Mouse (Mus musculus): ENCODE measurements around the gene Gm26566. TPM values are rescaled to one million over a fixed set of nuclear protein-coding genes. Genes with fewer than 3 reads are reported as not detected.
"Not testable (repeated sequence)": the region's sequence is repeated elsewhere in the genome, so short reads cannot be mapped to it uniquely, and the experiment has no call there.

The Gm26566 gene
- total RNA-seq, 1 experiment from 2014 or later = 0.89 TPM

GRCm38 (mm10) chr4:88739036-88739435 lies 17.4 kb downstream of the Gm26566 start:
- no peak for DNase-seq

- no peak for DNase-seq
These were observed 19.8 kb downstream of the Gm26566 start for GRCm38 (mm10) chr4:88741426-88741825.

GRCm38 (mm10) chr4:88742771-88743371 lies 21.3 kb downstream of the Gm26566 start:
- DNase-seq = no peak

- no peak for DNase-seq
These were observed 22.6 kb downstream of the Gm26566 start for GRCm38 (mm10) chr4:88744207-88744606.

GRCm38 (mm10) chr4:88749926-88750325 lies 28.3 kb downstream of the Gm26566 start:
- DNase-seq = no peak

GRCm38 (mm10) chr4:88754818-88755340 lies 33.3 kb downstream of the Gm26566 start, which contains the start of gene Gm13271:
Gene Gm13271 (plus strand): TSS chr4:88754868.
- peak; percentile 42 for DNase-seq

GRCm38 (mm10) chr4:88756581-88757513 lies 35.2 kb downstream of the Gm26566 start:
- peak; percentile 14 for DNase-seq

GRCm38 (mm10) chr4:88757628-88758031 lies 36.0 kb downstream of the Gm26566 start:
- peak; percentile 85 for DNase-seq

- not testable (repeated sequence) for DNase-seq
These were observed 37.1 kb downstream of the Gm26566 start for GRCm38 (mm10) chr4:88758751-88759150.

GRCm38 (mm10) chr4:88759610-88760268 lies 38.1 kb downstream of the Gm26566 start, which contains the start of gene Gm13283:
Gene Gm13283 (plus strand): TSS chr4:88760119.
- peak; percentile 42 for DNase-seq

- DNase-seq = peak; percentile 85
These were observed 38.8 kb downstream of the Gm26566 start for GRCm38 (mm10) chr4:88760431-88760830.

GRCm38 (mm10) chr4:88761776-88762175 lies 40.2 kb downstream of the Gm26566 start:
- peak; percentile 59 for DNase-seq

GRCm38 (mm10) chr4:88762341-88762740 lies 40.7 kb downstream of the Gm26566 start:
- DNase-seq = peak; percentile 16

- DNase-seq = peak; percentile 69
These were observed 41.9 kb downstream of the Gm26566 start for GRCm38 (mm10) chr4:88763384-88764018.

Other genes with a start within 250 kb of the Gm26566 start
- gene Ifnb1, start 199.0 kb upstream of the Gm26566 start, total RNA-seq (2021) = not detected in 2 replicates
- not detected in 2 replicates for gene Ifna15, start 163.6 kb upstream of the Gm26566 start, total RNA-seq (2021)
- gene Ifna14, start 150.0 kb upstream of the Gm26566 start, total RNA-seq (2021) = not detected in 2 replicates
- not detected in 2 replicates for gene Ifna9, start 129.4 kb upstream of the Gm26566 start, total RNA-seq (2021)
- not detected in 2 replicates for gene Ifna12, start 118.4 kb upstream of the Gm26566 start, total RNA-seq (2021)
- not detected in 2 replicates for gene C87499, start 87.4 kb upstream of the Gm26566 start, total RNA-seq (2021)
- gene Ifna13, start 77.3 kb upstream of the Gm26566 start, total RNA-seq (2021) = not detected in 2 replicates
- not detected in 2 replicates for gene Ifna16, start 44.9 kb upstream of the Gm26566 start, total RNA-seq (2021)
- gene Ifna2, start 37.9 kb upstream of the Gm26566 start, total RNA-seq (2021) = not detected in 2 replicates
- not detected in 2 replicates for gene Ifnab, start 30.4 kb upstream of the Gm26566 start, total RNA-seq (2021)
- gene Klhl9, start 660 bp downstream of the Gm26566 start, total RNA-seq (2021) = 72.3 and 74.9 TPM in 2 replicates
- gene Gm13271, start 33.1 kb downstream of the Gm26566 start, total RNA-seq (2021) = not detected in 2 replicates
- gene Gm13283, start 38.3 kb downstream of the Gm26566 start, total RNA-seq (2021) = not detected in 2 replicates
- not detected in 2 replicates for gene Gm13290, start 52.0 kb downstream of the Gm26566 start, total RNA-seq (2021)
- not detected in 2 replicates for gene Gm13289, start 55.1 kb downstream of the Gm26566 start, total RNA-seq (2021)
- gene Gm13272, start 58.0 kb downstream of the Gm26566 start, total RNA-seq (2021) = not detected in 2 replicates
- not detected in 2 replicates for gene Ifnz, start 60.3 kb downstream of the Gm26566 start, total RNA-seq (2021)
- not detected in 2 replicates for gene Gm13276, start 63.9 kb downstream of the Gm26566 start, total RNA-seq (2021)
- not detected in 2 replicates for gene Gm13277, start 66.8 kb downstream of the Gm26566 start, total RNA-seq (2021)
- not detected in 2 replicates for gene Gm13278, start 69.7 kb downstream of the Gm26566 start, total RNA-seq (2021)
- not detected in 2 replicates for gene Gm13275, start 72.7 kb downstream of the Gm26566 start, total RNA-seq (2021)
- gene Gm13279, start 75.6 kb downstream of the Gm26566 start, total RNA-seq (2021) = not detected in 2 replicates
- 0.22 TPM in 1 of 2 replicates, not detected in the other for gene Gm13285, start 77.9 kb downstream of the Gm26566 start, total RNA-seq (2021)
- gene Gm13287, start 81.4 kb downstream of the Gm26566 start, total RNA-seq (2021) = not detected in 2 replicates
- not detected in 2 replicates for gene Gm13288, start 83.7 kb downstream of the Gm26566 start, total RNA-seq (2021)
- gene Ifna7, start 94.4 kb downstream of the Gm26566 start, total RNA-seq (2021) = not detected in 2 replicates
- not detected in 2 replicates for gene Ifna11, start 98.2 kb downstream of the Gm26566 start, total RNA-seq (2021)
- gene Ifna6, start 105.6 kb downstream of the Gm26566 start, total RNA-seq (2021) = not detected in 2 replicates
- gene Ifna5, start 113.7 kb downstream of the Gm26566 start, total RNA-seq (2021) = not detected in 2 replicates
- gene Ifna4, start 120.1 kb downstream of the Gm26566 start, total RNA-seq (2021) = not detected in 2 replicates
- not detected in 2 replicates for gene Ifna1, start 128.3 kb downstream of the Gm26566 start, total RNA-seq (2021)
- not detected in 2 replicates for gene Ifne, start 158.4 kb downstream of the Gm26566 start, total RNA-seq (2021)